Comparison of ENCODE assay signal across 16 mouse cellular contexts in the genomic region with DNA sequence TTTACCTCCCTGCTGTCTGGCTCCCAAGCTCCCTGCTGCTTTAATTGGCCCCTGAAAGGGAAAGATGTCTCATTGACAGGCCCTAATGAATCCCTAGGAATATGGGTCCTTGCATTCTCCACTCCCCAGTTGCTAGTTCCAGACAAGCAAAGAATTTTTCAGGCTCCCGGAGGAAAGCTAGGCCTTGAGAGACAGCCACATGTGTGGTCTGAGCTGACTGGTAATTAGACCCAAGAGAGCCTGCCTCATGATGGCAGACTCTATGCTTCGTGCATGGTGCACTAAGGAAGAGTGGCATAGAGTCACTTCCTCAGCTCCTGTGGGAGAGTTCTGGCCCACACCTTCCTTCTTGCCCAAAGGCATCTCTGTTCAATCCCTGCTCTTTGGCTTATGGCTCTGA. TPM values are rescaled to one million over a fixed set of nuclear protein-coding genes. Genes with fewer than 3 reads are reported as not detected.
"Had no signal": no experiment of that assay in that cellular context is flagged by ENCODE, and none has a peak within 500 bp of the region (broad histone marks: within the 10 kb centered on the region; RNA-seq: fewer than 3 reads in every experiment).

No protein-coding gene starts in this region.

- ATAC-seq: midbrain, embryonic 16.5 days had no signal

- H3K4me2 ChIP-seq: kidney, embryonic 15.5 days; midbrain, embryonic 12.5 days; neural tube, embryonic 13.5 days had no signal

- H3K4me3 ChIP-seq: kidney, embryonic 15.5 days; midbrain, embryonic 12.5 days; neural tube, embryonic 13.5 days had no signal

- H3K36me3 ChIP-seq: kidney, embryonic 15.5 days; midbrain, embryonic 12.5 days; neural tube, embryonic 13.5 days had no signal

- H3K9me3 ChIP-seq: kidney, embryonic 15.5 days; midbrain, embryonic 12.5 days; neural tube, embryonic 13.5 days had no signal

- H3K27ac ChIP-seq: kidney, embryonic 15.5 days; liver, embryonic 14.5 days; midbrain, embryonic 12.5 days; neural tube, embryonic 13.5 days had no signal

- H3K27me3 ChIP-seq: kidney, embryonic 15.5 days; midbrain, embryonic 12.5 days; neural tube, embryonic 13.5 days had no signal

- DNase-seq: kidney, adult 2 months; left cerebral cortex, postnatal 4 days; lung, adult 18-20 months; right cerebral cortex, postnatal 4 days; spleen, adult 18-20 months; thymus, adult 18-20 months; thymus, postnatal 14 days had no signal

- H3K9ac ChIP-seq: kidney, embryonic 15.5 days; liver, embryonic 14.5 days; midbrain, embryonic 12.5 days; neural tube, embryonic 13.5 days had no signal

RNA-seq across cellular contexts. Expression of gene Olfr521, which starts 24.6 kb away (rescaled TPM):
- polyA plus RNA-seq: kidney, adult 2 months; kidney, embryonic 15.5 days; large intestine, adult 2 months; liver, adult 2 months; liver, embryonic 14.5 days; lung, embryonic 16.5 days; midbrain, embryonic 12.5 days; midbrain, embryonic 16.5 days; neural tube, embryonic 13.5 days; stomach, embryonic 14.5 days had no signal

RNA-seq across cellular contexts. Expression of gene Olfr520, which starts 57.9 kb away (rescaled TPM):
- polyA plus RNA-seq: kidney, adult 2 months; kidney, embryonic 15.5 days; large intestine, adult 2 months; liver, adult 2 months; liver, embryonic 14.5 days; lung, embryonic 16.5 days; midbrain, embryonic 12.5 days; midbrain, embryonic 16.5 days; neural tube, embryonic 13.5 days; stomach, embryonic 14.5 days had no signal
